21 mouse cellular contexts compared by ENCODE assay signal in the genomic region with DNA sequence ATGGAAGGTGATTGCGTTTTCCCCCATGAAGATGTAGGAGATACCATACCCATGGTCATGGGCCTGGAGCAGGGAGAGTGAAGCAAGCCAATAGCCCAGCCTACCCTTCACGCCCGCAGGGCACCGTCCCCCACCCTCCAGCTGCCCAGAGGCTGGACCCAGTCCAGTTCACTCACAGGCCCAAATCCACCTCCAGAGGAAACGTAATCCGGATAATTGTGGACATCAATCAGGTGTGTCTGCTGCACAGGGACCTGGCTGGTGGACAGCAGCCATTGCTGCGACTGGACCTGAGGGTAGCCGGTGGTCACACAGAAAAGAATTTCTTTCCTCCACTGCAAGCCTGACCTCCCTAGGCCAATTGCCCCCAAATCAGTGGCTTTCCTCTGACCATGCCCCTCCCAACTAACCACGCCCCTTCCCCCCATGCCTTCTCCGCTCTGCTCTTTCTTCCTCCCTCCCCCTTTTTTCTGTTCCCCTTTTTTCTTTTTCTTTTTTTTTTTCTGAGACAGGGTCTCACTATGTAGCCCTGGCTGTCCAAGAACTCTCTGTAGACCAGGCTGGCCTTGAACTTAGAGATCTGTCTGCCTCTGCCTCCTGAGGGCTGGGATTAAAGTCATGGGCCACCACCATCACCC. TPM values are rescaled to one million over a fixed set of nuclear protein-coding genes. Genes with fewer than 3 reads are reported as not detected.
A peak's percentile ranks its signal among the peaks of the same experiment; 100 is the strongest.
DNase-seq lines count a peak whose midpoint lies in the region; ATAC-seq lines count a peak whose summit lies in the region.
"Had no signal": no experiment of that assay in that cellular context is flagged by ENCODE, and none has a peak within 500 bp of the region (broad histone marks: within the 10 kb centered on the region; RNA-seq: fewer than 3 reads in every experiment).

No protein-coding gene starts in this region.

- intact Hi-C loops in left cerebral cortex, postnatal 25 days (cut with DNase I): loop anchor here (5.0 kb wide), 1 partner anchor 43 kb away; no protein-coding TSS in a partner anchor

- DNase-seq in cerebellum, adult 11-12 months: peak; percentile 17
- no peak for DNase-seq in cerebellum, adult 9-11 months
- DNase-seq in left cerebral cortex, adult 18-20 months (ENCODE audit: low spot score in 2 of 2): peak; percentile 1
- no peak for DNase-seq in left cerebral cortex, postnatal 25 days (ENCODE audit: low spot score in 2 of 2)
- DNase-seq in B cell, adult 2 months: peak; percentile 67 to 70
- no peak for DNase-seq in lung, postnatal 14 days
- DNase-seq in layer of hippocampus, postnatal 14 days (ENCODE audit: low spot score in 2 of 2): no peak
- DNase-seq: cerebellum, adult 18-20 months; cerebellum, postnatal 36 days; embryo, embryonic 11 days; gastrocnemius, postnatal 36 days; kidney, adult 9 months; kidney, postnatal 14 days; right cerebral cortex, adult 18-20 months; thymus, adult 2 months; thymus, postnatal 4 days had no signal

- peak; percentile 58 for ATAC-seq in granulocyte monocyte progenitor cell, adult 5-6 weeks (replicated peaks; ENCODE audit: poor library complexity, severe bottlenecking)
- ATAC-seq: forebrain, embryonic 15.5 days; hindbrain, embryonic 16.5 days; intestine, embryonic 15.5 days; midbrain, embryonic 16.5 days had no signal

RNA-seq across cellular contexts. Expression of gene Cpt1c, which starts 14.7 kb away (rescaled TPM):
- total RNA-seq in left cerebral cortex, adult 18-20 months (2021): 10 to 100 TPM; 98.3 to 98.4 TPM
- 10 to 100 TPM; 89.3 to 95.9 TPM for total RNA-seq in left cerebral cortex, postnatal 25 days (2021)
- not detected in 2 replicates for total RNA-seq in granulocyte monocyte progenitor cell, adult 5-6 weeks (2014; fragmentation: Nextera tagmentation)
- total RNA-seq in granulocyte monocyte progenitor cell, adult 5-6 weeks (2017): not detected in 2 replicates
- 100 to 1,000 TPM; 115 to 116 TPM for total RNA-seq in layer of hippocampus, postnatal 14 days (2021)

RNA-seq across cellular contexts. Expression of gene Tsks, which starts 17.0 kb away (rescaled TPM):
- total RNA-seq in left cerebral cortex, adult 18-20 months (2021): 1 to 10 TPM; 1.7 to 3.0 TPM
- 1 to 10 TPM; 1.6 to 3.6 TPM for total RNA-seq in left cerebral cortex, postnatal 25 days (2021)
- not detected in 2 replicates for total RNA-seq in granulocyte monocyte progenitor cell, adult 5-6 weeks (2014; fragmentation: Nextera tagmentation)
- 0.17 TPM in 1 of 2 replicates, not detected in the other for total RNA-seq in granulocyte monocyte progenitor cell, adult 5-6 weeks (2017)
- under 1 TPM in 1 of 2 experiments, not detected in 1; 0.69 TPM for total RNA-seq in layer of hippocampus, postnatal 14 days (2021)
- total RNA-seq: gastrocnemius, postnatal 36 days had no signal

RNA-seq across cellular contexts. Expression of gene Prmt1, which starts 26.4 kb away (rescaled TPM):
- total RNA-seq in left cerebral cortex, adult 18-20 months (2021): 100 to 1,000 TPM; 174 to 178 TPM
- 100 to 1,000 TPM; 140 to 163 TPM for total RNA-seq in left cerebral cortex, postnatal 25 days (2021)
- total RNA-seq in granulocyte monocyte progenitor cell, adult 5-6 weeks (2014; fragmentation: Nextera tagmentation): 104 and 115 TPM in 2 replicates
- total RNA-seq in granulocyte monocyte progenitor cell, adult 5-6 weeks (2017): 138 and 190 TPM in 2 replicates
- total RNA-seq in layer of hippocampus, postnatal 14 days (2021): 100 to 1,000 TPM; 163 to 195 TPM

RNA-seq across cellular contexts. Expression of gene Ap2a1, which starts 30.7 kb away (rescaled TPM):
- 100 to 1,000 TPM; 328 to 355 TPM for total RNA-seq in left cerebral cortex, adult 18-20 months (2021)
- 100 to 1,000 TPM; 325 to 334 TPM for total RNA-seq in left cerebral cortex, postnatal 25 days (2021)
- 40.8 and 84.2 TPM in 2 replicates for total RNA-seq in granulocyte monocyte progenitor cell, adult 5-6 weeks (2014; fragmentation: Nextera tagmentation)
- 28.6 and 30.1 TPM in 2 replicates for total RNA-seq in granulocyte monocyte progenitor cell, adult 5-6 weeks (2017)
- 100 to 1,000 TPM; 310 to 327 TPM for total RNA-seq in layer of hippocampus, postnatal 14 days (2021)

RNA-seq across cellular contexts. Expression of gene Irf3, which starts 37.5 kb away (rescaled TPM):
- total RNA-seq in left cerebral cortex, adult 18-20 months (2021): 10 to 100 TPM; 35.2 to 41.9 TPM
- 10 to 100 TPM; 31.4 to 42.7 TPM for total RNA-seq in left cerebral cortex, postnatal 25 days (2021)
- 76.6 and 105 TPM in 2 replicates for total RNA-seq in granulocyte monocyte progenitor cell, adult 5-6 weeks (2014; fragmentation: Nextera tagmentation)
- 87.5 and 88.9 TPM in 2 replicates for total RNA-seq in granulocyte monocyte progenitor cell, adult 5-6 weeks (2017)
- total RNA-seq in layer of hippocampus, postnatal 14 days (2021): 10 to 100 TPM; 33.8 to 46.5 TPM

Comparison
In these comparisons a context has a peak if more than half of its experiments do, and no peak if none do; other contexts are left out.
1. DNase-seq: peak in cerebellum, adult 11-12 months (single experiment), left cerebral cortex, adult 18-20 months (2 of 2) and B cell, adult 2 months (2 of 2); none in cerebellum, adult 9-11 months (single experiment), left cerebral cortex, postnatal 25 days (0 of 2), lung, postnatal 14 days (single experiment) and layer of hippocampus, postnatal 14 days (0 of 2).
2. RNA of gene Cpt1c, which starts 14.7 kb away (total RNA-seq): 115 to 116 TPM in layer of hippocampus, postnatal 14 days, 98.3 to 98.4 TPM in left cerebral cortex, adult 18-20 months and 89.3 to 95.9 TPM in left cerebral cortex, postnatal 25 days; not detected in granulocyte monocyte progenitor cell, adult 5-6 weeks; every median in the first group is over 10 times any median in the second.